In the genomic region with DNA sequence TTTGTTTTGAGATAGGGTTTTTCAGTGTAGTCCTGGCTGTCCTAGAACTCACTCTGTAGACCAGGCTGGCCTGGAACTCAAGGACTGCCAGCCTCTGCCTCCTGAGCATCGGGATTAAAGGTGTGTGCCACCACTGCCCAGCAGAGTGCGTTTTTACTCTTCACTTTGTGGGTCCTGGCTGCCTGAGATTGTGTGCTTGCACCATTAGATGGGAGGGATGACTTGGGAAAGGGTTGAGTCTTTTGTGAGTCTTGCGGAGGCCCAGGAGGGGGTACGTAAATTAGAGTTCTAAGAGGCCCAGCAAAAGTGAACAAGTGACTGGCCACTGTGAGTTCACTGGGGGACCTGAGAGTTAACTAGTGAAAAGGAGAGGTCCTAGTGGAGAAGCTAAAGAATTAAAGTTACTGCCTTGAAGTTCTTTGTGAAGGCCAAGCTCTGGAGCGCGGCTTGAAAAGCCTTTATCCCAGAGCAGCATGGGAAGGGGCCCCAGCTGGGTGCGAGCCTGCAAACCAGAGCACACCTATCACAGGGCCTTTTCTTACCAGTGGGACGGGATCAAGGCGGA, we compare ENCODE assay signal across 8 mouse cellular contexts. TPM values are rescaled to one million over a fixed set of nuclear protein-coding genes. Genes with fewer than 3 reads are reported as not detected.
DNase-seq lines count a peak whose midpoint lies in the region; ATAC-seq and TF ChIP-seq lines count a peak whose summit lies in the region.

No protein-coding gene starts in this region.

- H3K27me3 ChIP-seq in kidney, embryonic 16.5 days (ENCODE audit: insufficient read depth, low read length), result no peaks in the 10 kb centered on the region
- no peaks in the 10 kb centered on the region for H3K27me3 ChIP-seq in forebrain, postnatal 0 days (ENCODE audit: insufficient read depth, low read length)
- no peaks in the 10 kb centered on the region for H3K27me3 ChIP-seq in lung, postnatal 0 days (replicated peaks; ENCODE audit: insufficient read depth, low read length)

- ATAC-seq in kidney, embryonic 16.5 days (ENCODE audit: low FRiP score, low TSS enrichment), result peak; percentile 86
- ATAC-seq in forebrain, postnatal 0 days, result peak; percentile 33
- peak; percentile 64 for ATAC-seq in lung, postnatal 0 days

- H3K36me3 ChIP-seq in kidney, embryonic 16.5 days (ENCODE audit: insufficient read depth, low read length), result 0 out of 2 replicates have a peak, but pooled peaks cover 3% of the 10 kb centered on the region
- H3K36me3 ChIP-seq in forebrain, postnatal 0 days (ENCODE audit: insufficient read depth), result no peaks in the 10 kb centered on the region; the same call in 1 of the 2 replicates
- H3K36me3 ChIP-seq in lung, postnatal 0 days (ENCODE audit: insufficient read depth, low read length), result no peaks in the 10 kb centered on the region

- H3K9ac ChIP-seq in kidney, embryonic 16.5 days (replicated peaks; ENCODE audit: low read length), result peak overlapping the region; percentile 64
- H3K9ac ChIP-seq in forebrain, postnatal 0 days, result peak overlapping the region; percentile 93
- H3K9ac ChIP-seq in lung, postnatal 0 days (replicated peaks; ENCODE audit: low read depth), result peak overlapping the region; percentile 34; the same call in 1 of the 2 replicates

- TF ChIP-seq CTCF in forebrain, postnatal 0 days (IDR thresholded peaks at IDR 0.05; ENCODE audit: low read depth), result peak; percentile 6; the same call in 1 of the 2 replicates
- TF ChIP-seq CTCF in lung, postnatal 0 days (IDR thresholded peaks at IDR 0.05), result peak; percentile 29

- H3K4me2 ChIP-seq in kidney, embryonic 16.5 days (replicated peaks; ENCODE audit: low read depth, low read length), result peak overlapping the region; percentile 68
- peak overlapping the region; percentile 64 for H3K4me2 ChIP-seq in forebrain, postnatal 0 days (ENCODE audit: low read depth)
- peak overlapping the region; percentile 87 for H3K4me2 ChIP-seq in lung, postnatal 0 days (replicated peaks; ENCODE audit: low read depth, low read length)

- peak overlapping the region; percentile 61 for H3K4me3 ChIP-seq in kidney, embryonic 16.5 days (ENCODE audit: low read length)
- peak overlapping the region; percentile 69 for H3K4me3 ChIP-seq in forebrain, postnatal 0 days (ENCODE audit: low read depth, low read length)
- peak overlapping the region; percentile 58 for H3K4me3 ChIP-seq in lung, postnatal 0 days (ENCODE audit: low read depth, low read length)

- peaks cover 20% of the 10 kb centered on the region for H3K4me1 ChIP-seq in kidney, embryonic 16.5 days (ENCODE audit: insufficient read depth, low read length)
- H3K4me1 ChIP-seq in forebrain, postnatal 0 days (ENCODE audit: insufficient read depth), result peaks cover 10% of the 10 kb centered on the region
- peaks cover 4% of the 10 kb centered on the region; the same call in 1 of the 2 replicates for H3K4me1 ChIP-seq in lung, postnatal 0 days (ENCODE audit: insufficient read depth, low read depth, low read length)

- no peaks in the 10 kb centered on the region for H3K9me3 ChIP-seq in kidney, embryonic 16.5 days (ENCODE audit: low read length)
- H3K9me3 ChIP-seq in forebrain, postnatal 0 days (ENCODE audit: low read length), result no peaks in the 10 kb centered on the region
- H3K9me3 ChIP-seq in lung, postnatal 0 days (ENCODE audit: low read length), result no peaks in the 10 kb centered on the region

- 9% methylated on average over 9 of the region's 9 CpGs for WGBS in kidney, embryonic 16.5 days
- 3% methylated on average over 9 of the region's 9 CpGs for WGBS in forebrain, postnatal 0 days
- WGBS in lung, postnatal 0 days, result 15% methylated on average over 9 of the region's 9 CpGs

- no peak for TF ChIP-seq EP300 in lung, postnatal 0 days (IDR thresholded peaks at IDR 0.05)

- H3K27ac ChIP-seq in kidney, embryonic 16.5 days (ENCODE audit: low read length), result peak overlapping the region; percentile 98
- H3K27ac ChIP-seq in forebrain, postnatal 0 days (ENCODE audit: low read depth, low read length), result peak overlapping the region; percentile 97
- peak overlapping the region; percentile 95 for H3K27ac ChIP-seq in lung, postnatal 0 days (ENCODE audit: low read length)

- no peak for DNase-seq in kidney, adult 9 months
- peak; percentile 96 for DNase-seq in ZHBTc4 (ENCODE audit: low read depth, low spot score)
- DNase-seq in forebrain, postnatal 0 days, result no peak
- DNase-seq in lung, postnatal 0 days (ENCODE audit: low spot score), result no peak
- no peak for DNase-seq in frontal cortex, postnatal 10 days (ENCODE audit: low spot score in 2 of 2)
- DNase-seq in adrenal gland, postnatal 14 days, result no peak
- no peak for DNase-seq in cerebellum, adult 11 months

RNA-seq across cellular contexts. Expression of a gene that starts 1.3 kb away (rescaled TPM):
- polyA plus RNA-seq in kidney, embryonic 16.5 days (2015; fragmentation: Nextera tagmentation; extraction: Ambion mirVana), result 27.1 and 32.1 TPM in 2 replicates
- total RNA-seq in forebrain, postnatal 0 days (2014; rRNA removed), result 64.8 and 81.4 TPM in 2 replicates
- 20.7 and 25.9 TPM in 2 replicates for polyA plus RNA-seq in forebrain, postnatal 0 days (2015; fragmentation: Nextera tagmentation; extraction: Ambion mirVana)
- polyA plus RNA-seq in lung, postnatal 0 days (2015; fragmentation: Nextera tagmentation; extraction: Ambion mirVana), result 10.8 and 12.2 TPM in 2 replicates
- 47.1 and 62.2 TPM in 2 replicates for total RNA-seq in adrenal gland, postnatal 14 days (2021)

RNA-seq across cellular contexts. Expression of a gene that starts 19.5 kb away (rescaled TPM):
- 3.5 and 4.5 TPM in 2 replicates for polyA plus RNA-seq in kidney, embryonic 16.5 days (2015; fragmentation: Nextera tagmentation; extraction: Ambion mirVana)
- 0.14 and 2.2 TPM in 2 replicates for total RNA-seq in forebrain, postnatal 0 days (2014; rRNA removed)
- polyA plus RNA-seq in forebrain, postnatal 0 days (2015; fragmentation: Nextera tagmentation; extraction: Ambion mirVana), result 0.87 and 0.98 TPM in 2 replicates
- polyA plus RNA-seq in lung, postnatal 0 days (2015; fragmentation: Nextera tagmentation; extraction: Ambion mirVana), result 5.2 and 5.5 TPM in 2 replicates
- total RNA-seq in adrenal gland, postnatal 14 days (2021), result 2.4 and 8.7 TPM in 2 replicates

RNA-seq across cellular contexts. Expression of a gene that starts 35.4 kb away (rescaled TPM):
- 147 and 151 TPM in 2 replicates for polyA plus RNA-seq in kidney, embryonic 16.5 days (2015; fragmentation: Nextera tagmentation; extraction: Ambion mirVana)
- total RNA-seq in forebrain, postnatal 0 days (2014; rRNA removed), result 44.2 and 45.1 TPM in 2 replicates
- polyA plus RNA-seq in forebrain, postnatal 0 days (2015; fragmentation: Nextera tagmentation; extraction: Ambion mirVana), result 51.9 and 52.8 TPM in 2 replicates
- 60.8 and 71.3 TPM in 2 replicates for polyA plus RNA-seq in lung, postnatal 0 days (2015; fragmentation: Nextera tagmentation; extraction: Ambion mirVana)
- 26.3 and 29.5 TPM in 2 replicates for total RNA-seq in adrenal gland, postnatal 14 days (2021)

RNA-seq across cellular contexts. Expression of a gene that starts 47.1 kb away (rescaled TPM):
- polyA plus RNA-seq in kidney, embryonic 16.5 days (2015; fragmentation: Nextera tagmentation; extraction: Ambion mirVana), result 29.3 and 30.7 TPM in 2 replicates
- 61.2 and 81.5 TPM in 2 replicates for total RNA-seq in forebrain, postnatal 0 days (2014; rRNA removed)
- 56.3 and 61.7 TPM in 2 replicates for polyA plus RNA-seq in forebrain, postnatal 0 days (2015; fragmentation: Nextera tagmentation; extraction: Ambion mirVana)
- polyA plus RNA-seq in lung, postnatal 0 days (2015; fragmentation: Nextera tagmentation; extraction: Ambion mirVana), result 16.5 and 17.3 TPM in 2 replicates
- total RNA-seq in adrenal gland, postnatal 14 days (2021), result 48.2 and 49.5 TPM in 2 replicates

RNA-seq across cellular contexts. Expression of a gene that starts 47.2 kb away (rescaled TPM):
- polyA plus RNA-seq in kidney, embryonic 16.5 days (2015; fragmentation: Nextera tagmentation; extraction: Ambion mirVana), result 40.1 and 43.8 TPM in 2 replicates
- total RNA-seq in forebrain, postnatal 0 days (2014; rRNA removed), result 10.6 and 16.0 TPM in 2 replicates
- polyA plus RNA-seq in forebrain, postnatal 0 days (2015; fragmentation: Nextera tagmentation; extraction: Ambion mirVana), result 12.0 and 12.6 TPM in 2 replicates
- 28.3 and 30.3 TPM in 2 replicates for polyA plus RNA-seq in lung, postnatal 0 days (2015; fragmentation: Nextera tagmentation; extraction: Ambion mirVana)
- 22.6 and 23.2 TPM in 2 replicates for total RNA-seq in adrenal gland, postnatal 14 days (2021)

Comparison
In these comparisons a context has a peak if more than half of its experiments do, and no peak if none do; other contexts are left out.
1. ATAC-seq: peak in every context shown above with its lines; median percentile 86 in kidney, embryonic 16.5 days; 64 in lung, postnatal 0 days; 33 in forebrain, postnatal 0 days.
2. H3K9ac ChIP-seq: peak in every context shown above with its lines; median percentile 93 in forebrain, postnatal 0 days; 64 in kidney, embryonic 16.5 days; 34 in lung, postnatal 0 days.